Mouse (Mus musculus) liver, postnatal 0 days (tissue): ENCODE measurements around the gene Vapa.

Experiments
- CTCF ChIP-seq: sonication (generic); IDR thresholded peaks from 2 replicates; pipeline ENCODE4 v1.5.1; 2016; ENCODE audit warnings: antibody characterized with exemption, low read depth
- EP300 ChIP-seq: IDR thresholded peaks from 2 replicates; pipeline ENCODE4 v1.6.1; 2016; ENCODE audit warnings: antibody characterized with exemption, low read depth, mild to moderate bottlenecking

- TF ChIP-seq CTCF (0 out of 2 replicates have a peak, but pooled peaks have one; percentile 12), EP300 (no peak)
Measured at GRCm38 (mm10) chr17:65612391-65613141, 789 bp downstream of the Vapa start.
